Mouse (Mus musculus) adrenal gland, postnatal 10 days (tissue): Measurements from ENCODE around the gene Prdm16. TPM values are rescaled to one million over a fixed set of nuclear protein-coding genes. Genes with fewer than 3 reads are reported as not detected.

Experiments
- DNase-seq: peaks from one replicate; pipeline ENCODE4 v3.0.0; 2021; ENCODE audit warnings: mixed read lengths
- total RNA-seq, 2 experiments: library from RNA; stranded (reverse); gene quantifications; 2 replicates each; pipeline ENCODE4 v1.2.3; 2021

Gene Prdm16
- total RNA-seq, 2 experiments from 2014 or later = 9.0 to 17.8 TPM

DNA sequence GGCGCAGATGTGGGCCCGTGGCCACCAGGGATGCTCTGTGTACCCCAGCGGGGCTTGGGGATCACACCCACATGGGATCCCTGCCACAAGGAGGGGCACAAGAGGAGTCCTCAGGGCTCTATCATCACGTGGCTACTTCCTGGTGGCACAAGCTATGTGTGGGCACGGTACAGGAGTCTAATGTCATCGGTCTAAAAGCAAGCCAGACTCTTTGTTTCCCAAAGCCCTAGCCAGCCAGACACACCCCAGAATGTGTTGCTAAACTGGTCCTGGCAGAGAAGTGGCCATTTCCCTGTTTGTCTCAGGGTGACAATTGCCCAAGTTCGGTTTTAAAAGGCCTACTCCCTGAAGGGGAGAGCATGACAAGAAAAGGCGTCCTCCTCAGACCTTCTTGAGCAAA is 303.4 kb downstream of the Prdm16 start:
- DNase-seq = peak; percentile 29

DNA sequence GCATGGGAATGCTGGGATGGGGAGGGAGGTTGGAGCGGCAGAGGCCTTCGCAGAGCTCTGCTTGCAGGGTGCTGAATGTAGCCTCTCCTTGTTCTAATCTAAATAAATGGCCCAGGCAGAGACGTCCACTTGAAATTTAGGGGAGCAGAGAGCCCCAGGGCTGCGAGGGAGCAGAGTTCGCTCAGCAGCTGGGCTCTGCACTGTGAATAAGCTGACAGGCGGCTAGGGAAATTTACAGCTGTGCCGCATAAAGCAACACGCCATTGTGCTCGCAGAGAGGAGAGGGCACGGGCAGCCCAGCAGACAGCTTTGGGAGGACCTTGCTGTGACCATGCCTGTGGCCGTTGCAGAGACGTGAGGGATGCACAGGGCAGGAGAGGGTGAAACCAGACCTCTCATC is 305.4 kb downstream of the Prdm16 start:
- no peak for DNase-seq

DNA sequence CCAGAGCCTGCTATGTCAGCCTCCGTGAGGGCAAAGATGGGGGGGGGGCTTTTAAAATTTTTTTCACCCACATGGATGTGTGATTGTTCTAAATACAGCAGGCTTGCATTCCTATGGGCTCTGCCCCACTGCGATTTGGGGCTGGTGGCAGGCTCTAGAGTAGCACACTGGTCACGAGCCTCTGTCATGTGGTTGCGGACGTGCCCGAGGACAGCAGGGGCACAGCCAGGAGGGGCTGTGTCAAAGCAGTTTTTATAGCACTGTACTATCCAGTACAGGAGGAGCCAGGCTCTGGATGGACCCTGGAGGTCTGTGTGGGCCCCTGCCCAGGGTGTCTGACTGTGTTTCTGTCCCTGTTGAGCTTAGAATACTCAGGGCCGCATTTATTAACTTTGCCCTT is 306.7 kb downstream of the Prdm16 start:
- DNase-seq = no peak

DNA sequence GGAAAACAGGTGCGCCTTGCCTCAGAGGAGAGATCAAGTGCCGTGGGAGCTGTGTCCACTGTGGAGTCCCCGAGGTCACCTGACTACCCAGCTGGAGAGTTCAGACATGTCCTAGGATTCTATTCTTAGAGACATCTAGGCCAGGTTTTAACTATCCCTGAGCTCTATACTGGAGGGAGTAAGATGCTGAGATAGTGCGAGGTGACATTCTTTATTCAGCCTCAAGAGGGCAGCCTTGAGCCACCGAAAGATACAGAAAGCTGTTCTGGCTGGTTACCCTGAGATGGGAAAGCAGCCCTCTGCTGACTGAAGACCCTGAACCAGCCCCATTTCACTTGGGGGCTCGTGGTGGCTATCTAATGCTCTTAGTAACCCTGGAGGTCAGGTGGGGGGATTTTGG is 307.8 kb downstream of the Prdm16 start:
- DNase-seq = peak; percentile 70

DNA sequence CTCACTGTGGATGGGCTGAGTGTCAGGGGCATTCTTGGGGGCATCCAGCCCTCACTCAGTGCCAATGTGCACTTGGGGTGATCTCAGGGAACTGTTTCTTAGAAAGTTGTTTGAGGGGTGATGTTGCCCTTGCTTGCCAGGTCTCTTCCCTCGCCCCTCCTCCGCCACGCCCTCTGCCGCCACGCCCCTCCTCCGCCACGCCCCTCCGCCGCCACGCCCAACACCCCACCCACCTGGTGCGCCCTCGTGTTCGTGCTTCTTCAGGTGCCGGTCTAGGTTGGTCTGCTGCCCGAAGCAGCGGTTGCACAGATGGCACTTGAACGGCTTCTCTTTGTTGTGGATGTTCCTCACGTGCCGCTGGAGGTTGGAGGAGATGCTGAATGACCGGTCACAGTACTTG is 308.2 kb downstream of the Prdm16 start:
- no peak for DNase-seq

DNA sequence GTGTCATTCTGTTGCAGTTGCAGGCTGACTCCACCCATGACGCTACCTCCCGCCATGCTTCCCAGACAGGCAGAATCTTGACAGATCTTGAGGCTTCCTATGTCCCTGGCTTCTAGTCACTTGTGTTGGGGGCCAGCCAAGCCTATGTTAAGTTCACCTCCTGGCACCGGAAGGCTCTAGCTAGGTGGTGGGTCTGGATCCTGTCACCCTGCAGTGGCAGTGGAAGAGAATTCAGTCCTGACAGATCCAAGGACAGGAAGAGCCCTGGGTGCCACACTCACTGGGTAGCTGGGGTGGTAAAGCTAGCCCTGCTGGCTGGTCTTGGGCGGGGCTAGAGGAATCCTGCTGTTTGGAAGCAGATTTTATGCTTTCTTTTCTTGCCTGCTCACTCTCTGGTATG is 311.3 kb downstream of the Prdm16 start:
- no peak for DNase-seq

DNA sequence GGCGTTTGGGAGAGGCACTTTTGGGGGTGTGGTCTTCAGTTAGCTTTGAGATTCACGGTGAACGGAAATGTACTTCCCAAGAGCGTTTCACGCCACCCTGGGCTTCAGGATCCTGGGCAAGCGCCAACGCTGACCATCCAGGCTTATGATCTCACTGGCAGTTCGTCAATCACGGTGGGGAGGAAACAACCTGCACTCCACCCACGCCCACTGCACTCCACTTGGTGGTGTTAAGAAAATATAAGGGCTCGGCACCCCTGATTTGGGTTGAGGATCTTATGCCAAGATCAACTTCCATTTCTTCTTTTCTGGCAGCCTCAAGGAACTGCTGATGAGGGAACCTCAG is 323.1 kb downstream of the Prdm16 start:
- DNase-seq = no peak

DNA sequence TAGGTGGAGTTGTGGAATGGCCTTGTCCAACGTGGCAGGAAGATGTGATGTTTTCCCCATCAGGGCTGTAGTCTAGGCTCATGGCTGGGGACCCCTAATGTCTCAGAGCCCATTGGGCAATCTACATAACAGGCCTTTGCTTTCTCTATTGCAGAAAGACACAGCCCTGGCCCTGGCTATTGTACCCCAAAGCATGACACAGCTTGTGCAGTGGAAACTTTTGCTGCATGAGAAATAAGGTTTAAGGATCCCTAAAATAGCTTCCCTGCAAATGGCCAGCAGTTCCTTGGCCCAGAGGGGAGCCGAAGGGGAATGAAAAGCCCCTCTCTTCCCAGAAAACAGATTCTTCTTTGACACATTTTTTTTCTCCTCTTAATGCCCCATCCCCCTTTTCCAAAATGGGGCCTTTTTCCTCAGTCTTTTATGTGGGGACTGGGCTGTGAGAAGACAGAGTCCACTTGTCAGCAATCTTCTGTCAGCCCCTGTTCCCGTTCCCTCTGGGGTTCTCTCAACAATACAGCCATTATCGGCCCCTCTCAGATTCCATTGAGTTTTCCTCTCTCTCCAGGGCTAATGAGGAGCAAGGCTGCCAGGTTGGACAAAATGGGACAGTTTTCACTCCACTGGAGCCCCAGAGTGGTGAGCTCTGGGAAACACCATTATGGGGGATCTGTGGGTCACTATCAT is 323.6 kb downstream of the Prdm16 start:
- DNase-seq = no peak

DNA sequence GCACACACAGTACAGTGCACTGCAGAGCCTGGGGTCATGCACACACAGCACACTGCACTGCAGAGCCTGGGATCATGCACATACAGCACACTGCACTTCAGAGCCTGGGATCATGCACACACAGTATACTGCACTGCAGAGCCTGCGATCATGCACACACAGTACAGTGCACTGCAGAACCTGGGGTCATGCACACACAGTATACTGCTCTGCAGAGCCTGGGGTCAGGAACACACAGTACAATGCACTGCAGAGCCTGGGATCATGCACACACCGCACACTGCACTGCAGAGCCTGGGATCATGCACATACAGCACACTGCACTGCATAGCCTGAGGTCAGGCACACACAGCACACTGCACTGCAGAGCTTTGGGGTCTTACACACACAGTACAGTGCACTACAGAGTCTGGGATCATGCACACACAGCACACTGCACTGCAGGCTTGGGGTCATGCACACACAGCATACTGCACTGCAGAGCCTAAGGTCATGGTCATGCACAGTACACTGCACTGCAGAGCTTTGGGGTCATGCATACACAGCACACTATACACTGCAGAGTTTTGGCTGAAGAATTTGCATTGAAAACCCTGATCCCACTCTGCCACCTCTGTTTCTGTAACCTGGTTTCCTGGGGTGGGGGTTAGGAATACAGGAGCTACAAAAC is 324.4 kb downstream of the Prdm16 start:
- no peak for DNase-seq

DNA sequence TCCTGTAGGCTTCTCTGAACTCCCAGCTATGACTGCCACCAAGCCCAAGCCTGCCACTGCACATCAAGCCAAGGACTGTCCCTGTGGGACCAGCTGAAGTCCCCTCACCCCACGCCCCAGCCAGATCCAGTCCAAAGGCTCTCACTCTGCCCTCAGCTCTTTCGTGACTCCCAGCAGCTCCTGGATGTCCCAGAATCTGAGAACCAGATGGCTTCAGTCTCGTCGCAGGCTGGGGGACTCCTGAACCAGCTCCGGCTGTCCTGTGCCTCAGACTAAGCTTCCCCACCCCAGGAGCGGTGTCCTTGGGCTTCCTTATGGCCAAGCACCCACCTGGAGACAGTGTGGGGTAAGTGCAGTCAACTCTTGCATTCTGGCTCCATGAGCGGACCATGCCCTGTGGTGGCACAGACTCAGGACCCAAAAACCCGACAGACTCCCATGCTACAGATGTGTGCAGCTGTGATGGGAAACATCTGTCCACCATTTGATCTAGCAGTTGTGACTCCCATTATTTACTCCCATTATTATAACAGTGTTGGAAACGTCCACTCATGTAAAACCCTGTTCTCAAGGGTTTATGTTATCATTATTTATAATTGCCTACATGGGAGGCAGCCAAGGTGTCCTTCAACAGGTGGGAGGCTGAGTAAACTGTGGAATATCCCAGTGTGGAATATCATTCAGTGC is 326.0 kb downstream of the Prdm16 start:
- no peak for DNase-seq

DNA sequence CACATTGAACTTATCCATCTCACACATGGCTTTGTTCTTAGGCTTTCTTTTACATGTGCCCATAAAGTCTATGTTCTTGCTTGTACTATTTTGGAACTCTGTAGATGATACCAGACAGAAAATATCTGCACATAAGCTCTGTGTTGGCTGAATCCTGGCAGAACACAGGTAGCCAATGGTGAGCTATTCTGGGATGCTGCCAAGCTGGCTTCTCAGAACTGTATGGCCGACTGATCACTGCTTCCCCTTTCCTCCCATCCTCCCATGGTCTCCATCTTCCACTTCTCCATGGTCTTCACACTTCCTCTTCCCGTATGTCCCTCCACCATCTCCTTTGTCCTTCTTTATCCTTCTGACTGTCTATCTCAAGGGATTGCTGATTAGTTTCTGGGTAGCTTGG is 327.5 kb downstream of the Prdm16 start:
- DNase-seq = no peak

DNA sequence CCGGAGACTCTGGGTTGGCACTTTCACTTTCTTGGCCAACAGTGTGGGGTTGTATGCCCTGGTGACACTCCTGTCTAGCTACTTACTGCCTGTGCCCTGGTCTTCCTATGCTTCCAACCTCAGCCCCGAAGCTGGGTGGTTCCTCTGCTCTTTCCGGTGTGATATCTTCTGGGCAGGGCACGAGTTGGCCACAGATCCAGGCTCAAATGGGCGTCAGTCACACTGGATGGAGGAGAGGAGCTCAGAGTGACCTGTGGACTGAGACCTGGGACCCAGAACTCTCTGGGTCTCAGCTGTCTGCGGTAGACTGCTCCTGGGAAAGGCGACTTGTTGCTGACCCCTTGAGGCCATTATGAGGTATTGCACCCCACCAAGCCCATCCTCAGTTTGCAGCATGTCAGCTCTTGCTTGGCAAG is 335.2 kb downstream of the Prdm16 start, which contains the start of gene Arhgef16:
Gene Arhgef16 (minus strand): TSS at position 211 of the 416 bp plus-strand sequence.
- peak; percentile 60 for DNase-seq

DNA sequence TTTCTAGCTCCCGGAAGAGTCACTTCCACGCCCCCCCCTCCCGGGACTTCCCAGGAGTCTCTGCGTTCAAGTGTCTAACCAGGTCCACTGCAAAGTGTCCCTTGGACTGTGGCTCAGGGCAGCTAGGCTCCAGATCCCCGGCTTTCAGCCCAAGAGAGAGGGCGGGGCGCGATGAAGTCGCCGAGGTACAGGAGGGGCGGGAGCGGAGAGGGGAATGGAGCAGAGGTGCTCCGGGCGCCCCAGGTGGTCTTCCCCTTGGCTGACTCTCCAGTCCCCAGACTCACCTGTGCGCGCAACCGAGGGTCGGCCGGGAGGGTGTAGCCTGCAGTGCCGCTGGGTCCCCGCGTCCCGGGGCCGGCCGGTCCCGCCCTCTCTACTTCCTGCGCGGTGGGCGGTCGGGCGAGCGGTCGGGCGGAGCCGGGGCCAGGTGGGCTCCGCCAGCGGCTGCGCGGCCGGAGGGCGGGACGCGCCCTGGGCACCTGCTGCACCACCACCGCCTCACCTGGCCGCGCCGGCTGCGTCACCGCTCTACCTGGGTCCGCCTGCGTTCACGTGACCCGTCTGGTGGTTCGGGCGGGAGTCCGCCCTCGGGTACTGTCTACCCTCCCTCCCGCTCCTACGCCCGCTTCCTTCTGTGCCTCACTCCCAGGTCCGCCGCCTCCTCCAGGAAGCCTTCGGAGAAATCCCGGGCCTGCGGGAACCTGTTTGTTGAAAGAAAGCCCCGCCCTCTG is 337.0 kb downstream of the Prdm16 start:
- DNase-seq = no peak

DNA sequence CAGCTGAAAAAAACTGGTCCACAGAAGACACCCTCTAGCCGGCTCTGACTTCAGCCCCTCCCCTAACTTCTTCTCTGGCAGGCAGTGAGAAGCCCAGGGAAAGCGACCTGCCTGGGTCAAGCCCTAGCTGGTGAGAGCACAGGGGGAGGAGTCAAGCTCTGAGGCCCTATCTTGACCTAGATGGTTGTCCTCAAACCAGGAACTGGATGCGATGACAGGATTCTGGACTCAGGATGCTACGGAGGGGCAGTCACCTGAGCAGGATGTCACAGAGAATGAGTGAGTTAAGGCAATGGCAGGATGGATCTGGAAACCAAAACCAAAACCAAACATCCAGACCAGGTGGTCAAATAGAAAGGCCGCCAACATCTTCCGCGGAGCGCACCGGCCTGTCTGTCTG is 338.9 kb downstream of the Prdm16 start:
- no peak for DNase-seq

DNA sequence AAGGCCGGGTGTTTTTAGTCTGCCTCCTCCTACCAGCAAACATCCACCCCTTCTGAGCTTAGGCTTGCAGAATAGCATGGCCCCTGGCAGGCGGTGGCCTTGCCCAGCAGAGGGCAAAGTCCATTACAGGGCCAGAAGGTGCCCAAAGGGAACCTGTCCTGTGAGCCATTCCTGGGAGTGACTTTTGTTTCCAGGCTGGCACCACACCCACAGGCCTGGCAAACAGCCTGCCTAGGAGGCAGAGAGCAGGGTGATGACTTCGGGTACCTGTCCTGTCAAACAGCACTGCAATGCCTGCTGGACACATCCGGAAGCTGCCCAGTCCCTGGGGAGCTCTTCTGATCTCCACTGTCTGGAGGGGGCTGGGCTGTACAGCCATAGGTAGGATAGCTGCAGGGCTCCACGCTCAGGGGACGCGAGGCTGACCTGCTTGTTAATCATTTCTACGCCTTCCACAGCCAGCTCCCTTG is 342.4 kb downstream of the Prdm16 start:
- DNase-seq = peak; percentile 29

DNA sequence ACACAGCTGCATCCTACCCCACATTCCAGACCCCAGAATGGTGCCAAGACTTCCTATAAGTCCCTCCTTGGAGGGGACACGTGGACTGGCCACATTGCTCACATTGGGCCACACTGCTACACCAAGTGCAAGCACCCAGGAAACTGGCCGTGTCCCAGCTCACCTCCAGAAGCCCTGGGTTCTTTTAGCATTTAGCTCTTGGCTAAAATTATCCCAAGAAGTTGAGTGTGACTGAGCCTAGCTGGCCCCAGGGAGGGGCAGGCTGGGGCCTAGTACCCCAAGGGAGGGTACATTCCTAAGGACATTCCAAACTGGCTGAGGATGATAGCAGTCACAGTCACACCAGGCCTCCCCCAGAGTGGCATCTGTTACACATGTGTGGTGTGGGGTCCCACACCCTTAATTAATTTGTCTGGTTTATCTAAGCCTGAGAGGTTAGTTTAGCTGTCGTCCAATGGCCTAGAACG is 342.9 kb downstream of the Prdm16 start:
- DNase-seq = no peak

DNA sequence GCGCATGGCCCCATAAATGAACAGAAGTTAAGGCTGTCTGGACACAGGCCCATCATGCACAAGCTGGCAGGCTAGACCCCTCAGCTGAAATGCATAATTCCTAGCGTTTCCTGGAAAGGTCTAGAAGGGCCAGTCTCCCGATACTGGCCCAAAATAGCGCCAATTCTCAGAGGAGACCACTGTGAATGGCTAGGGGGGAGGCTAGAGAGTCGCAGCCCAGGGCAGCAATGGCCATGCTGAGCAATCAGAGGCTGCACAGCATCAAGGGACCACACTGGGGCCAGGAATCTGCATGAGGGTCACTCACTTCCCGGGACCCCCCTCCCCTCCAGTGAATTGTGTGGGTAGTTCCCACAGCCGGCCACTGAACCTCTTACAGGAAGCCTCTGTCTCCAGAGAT is 353.0 kb downstream of the Prdm16 start:
- no peak for DNase-seq

DNA sequence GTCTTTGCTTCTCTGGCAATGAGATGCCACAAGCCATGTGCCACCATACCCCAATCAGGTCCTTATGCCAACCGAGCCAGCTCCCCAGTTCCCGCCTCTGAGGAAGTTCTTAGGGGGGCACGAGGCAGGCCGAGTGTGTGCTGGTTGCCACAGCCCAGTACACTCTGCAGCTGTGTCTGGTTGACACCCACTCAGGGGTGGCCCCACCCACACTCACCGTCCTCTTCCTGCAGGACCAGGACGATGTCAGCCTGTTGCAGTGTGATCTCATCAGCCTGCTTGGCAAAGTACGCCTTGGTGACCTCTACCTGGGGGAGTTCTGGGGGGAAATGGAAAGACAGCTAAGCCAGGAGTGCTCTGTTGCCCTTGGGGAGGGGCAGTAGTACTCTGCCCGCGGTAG is 357.2 kb downstream of the Prdm16 start:
- no peak for DNase-seq

DNA sequence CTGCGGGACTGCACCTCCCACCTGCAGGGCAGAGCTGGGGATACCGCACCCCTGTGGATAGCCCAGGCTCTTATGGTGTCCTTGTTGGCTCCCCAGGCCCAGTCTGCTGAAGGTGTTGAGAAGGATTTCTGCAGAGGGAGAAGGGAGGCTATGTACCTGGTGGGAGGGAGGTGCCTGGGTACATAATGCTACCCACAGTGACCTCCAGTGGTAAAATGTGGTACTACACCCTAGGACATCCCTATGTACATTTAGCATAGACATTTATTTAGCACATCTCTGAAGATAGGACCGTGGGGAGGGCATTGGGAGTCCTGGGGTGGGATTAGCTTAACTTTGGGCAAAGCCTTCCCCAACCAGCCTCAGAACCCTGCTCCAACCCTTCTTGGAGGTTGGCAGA is 363.7 kb downstream of the Prdm16 start:
- DNase-seq = peak; percentile 65

DNA sequence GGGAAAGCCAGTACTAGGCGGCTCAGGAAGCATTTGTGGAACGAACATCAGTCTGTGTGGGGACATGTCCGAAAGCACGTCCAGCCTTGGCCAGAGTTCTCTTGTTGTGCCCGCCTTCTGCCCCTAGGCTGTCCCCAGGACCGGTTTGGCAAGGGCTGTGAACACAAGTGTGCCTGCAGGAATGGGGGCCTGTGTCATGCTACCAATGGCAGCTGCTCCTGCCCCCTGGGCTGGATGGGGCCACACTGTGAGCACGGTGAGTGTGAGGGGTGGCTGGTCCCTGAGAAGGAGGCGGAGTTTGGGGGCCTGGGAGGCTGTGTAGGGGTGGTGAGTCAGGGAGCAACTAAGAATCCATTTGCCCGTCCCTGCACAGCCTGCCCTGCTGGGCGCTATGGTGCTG is 367.2 kb downstream of the Prdm16 start:
- no peak for DNase-seq

DNA sequence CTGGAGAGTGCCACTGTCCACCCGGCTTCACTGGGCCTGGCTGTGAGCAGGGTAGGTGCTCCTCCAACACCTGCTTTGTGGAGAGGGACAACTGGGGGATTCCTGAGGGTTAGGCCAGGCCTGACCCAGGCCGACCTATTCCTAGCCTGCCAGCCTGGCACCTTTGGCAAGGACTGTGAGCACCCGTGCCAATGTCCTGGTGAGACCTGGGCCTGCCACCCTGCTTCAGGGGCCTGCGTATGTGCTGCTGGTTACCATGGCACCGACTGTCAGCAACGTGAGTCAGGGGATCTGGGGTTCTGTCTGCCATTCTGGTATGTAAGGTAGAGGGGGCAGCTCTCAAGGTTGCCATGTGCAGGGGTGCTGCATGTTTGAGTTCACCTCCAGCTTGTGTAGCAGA is 369.2 kb downstream of the Prdm16 start:
- no peak for DNase-seq
